Mouse (Mus musculus) midbrain, postnatal 0 days (tissue): ENCODE measurements at regions not wholly inside any gene's neighbourhood (a gene's known extent, or its start where the extent isn't known, plus 50 kb on each side); places are given as distances from the start of the nearest gene placed in this dataset.

Experiments used
- ATAC-seq: fragments of 200-750 bp; cut with Nextera tagmentation; 2 replicates; pipeline ENCODE4 v1.8.0; 2017; ENCODE audit warnings: moderate number of reproducible peaks, mild to moderate bottlenecking, moderate TSS enrichment, moderate library complexity; ENCODE audit not compliant: low FRiP score
- DNase-seq: peaks from one replicate; pipeline ENCODE4 v3.0.0-alpha.2; 2015; ENCODE audit warnings: low spot score
- H3K27ac ChIP-seq: fragments of 300-500 bp; sonication (generic); 2 replicates; pipeline ENCODE4 v1.5.1; 2014; ENCODE audit warnings: low read depth, mild to moderate bottlenecking, low read length, mixed read lengths
- H3K27me3 ChIP-seq: fragments of 300-500 bp; sonication (generic); 2 replicates; pipeline ENCODE4 v1.6.1; 2014; ENCODE audit warnings: low read length, control low read depth, mixed read lengths; ENCODE audit not compliant: insufficient read depth
- H3K36me3 ChIP-seq: fragments of 300-500 bp; sonication (generic); 2 replicates; pipeline ENCODE4 v1.6.1; 2014; ENCODE audit warnings: low read length, control low read depth, mixed read lengths; ENCODE audit not compliant: insufficient read depth
- H3K4me1 ChIP-seq: fragments of 300-500 bp; sonication (generic); 2 replicates; pipeline ENCODE4 v1.6.1; 2014; ENCODE audit warnings: mild to moderate bottlenecking, control low read depth, antibody characterized with exemption, low read length, mixed read lengths; ENCODE audit not compliant: insufficient read depth
- H3K4me2 ChIP-seq: fragments of 300-500 bp; sonication (generic); 2 replicates; pipeline ENCODE4 v1.6.1; 2014; ENCODE audit warnings: low read depth, mild to moderate bottlenecking, low read length, mixed read lengths; ENCODE audit not compliant: poor library complexity, severe bottlenecking
- H3K4me3 ChIP-seq: fragments of 300-500 bp; sonication (generic); 2 replicates; pipeline ENCODE4 v1.5.1; 2014; ENCODE audit warnings: low read depth, mild to moderate bottlenecking, low read length, moderate library complexity
- H3K9ac ChIP-seq: fragments of 300-500 bp; sonication (generic); replicated peaks from 2 replicates; pipeline ENCODE4 v1.6.1; 2014; ENCODE audit warnings: mild to moderate bottlenecking, low read length, moderate library complexity, mixed read lengths; ENCODE audit not compliant: poor library complexity, severe bottlenecking
- H3K9me3 ChIP-seq: fragments of 300-500 bp; sonication (generic); 2 replicates; pipeline ENCODE4 v1.6.1; 2016; ENCODE audit warnings: low read length, control low read depth
- CTCF ChIP-seq: IDR thresholded peaks from 2 replicates; pipeline ENCODE4 v1.5.1; 2016; ENCODE audit warnings: antibody characterized with exemption, mild to moderate bottlenecking
- WGBS: fragments of 180-500 bp; shearing (Covaris S2); extraction: QIAGEN DNeasy Blood & Tissue Kit; methylation state at CpG from one replicate; pipeline ENCODE4 v1.1.7; 2014; 5-methylcytosine and 5-hydroxymethylcytosine counted together

DNA sequence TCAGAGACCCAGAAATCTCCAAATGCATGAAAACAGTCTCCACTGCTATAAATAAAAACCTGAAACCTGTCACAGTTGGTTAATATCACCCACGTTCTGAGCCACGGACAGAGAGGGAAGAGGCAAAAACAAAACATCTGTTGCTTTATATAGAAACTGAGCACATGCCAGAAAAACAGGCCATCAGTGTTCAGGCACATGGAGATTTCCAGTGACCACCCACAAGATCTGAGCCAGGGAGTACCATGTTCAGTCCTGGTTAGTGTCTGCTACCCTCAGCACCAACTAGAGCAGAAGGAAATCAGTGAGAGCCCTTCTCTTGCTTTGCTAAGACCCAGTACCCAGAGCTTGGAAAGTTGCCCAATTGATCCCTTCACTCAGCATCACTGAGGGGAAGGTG is 75.7 kb upstream of the Arhgap11a start:
- Histone ChIP-seq H3K27ac (no peak overlapping the region), H3K4me3 (no peak overlapping the region), H3K9ac (no peak overlapping the region), H3K36me3 (no peaks in the 10 kb centered on the region), H3K4me1 (no peaks in the 10 kb centered on the region), H3K27me3 (no peaks in the 10 kb centered on the region), H3K4me2 (no peak overlapping the region), H3K9me3 (no peaks in the 10 kb centered on the region)
- TF ChIP-seq CTCF, result no peak
- ATAC-seq (no peak), DNase-seq (peak; percentile 26)
- WGBS, result 60% methylated on average over 2 of the region's 2 CpGs

DNA sequence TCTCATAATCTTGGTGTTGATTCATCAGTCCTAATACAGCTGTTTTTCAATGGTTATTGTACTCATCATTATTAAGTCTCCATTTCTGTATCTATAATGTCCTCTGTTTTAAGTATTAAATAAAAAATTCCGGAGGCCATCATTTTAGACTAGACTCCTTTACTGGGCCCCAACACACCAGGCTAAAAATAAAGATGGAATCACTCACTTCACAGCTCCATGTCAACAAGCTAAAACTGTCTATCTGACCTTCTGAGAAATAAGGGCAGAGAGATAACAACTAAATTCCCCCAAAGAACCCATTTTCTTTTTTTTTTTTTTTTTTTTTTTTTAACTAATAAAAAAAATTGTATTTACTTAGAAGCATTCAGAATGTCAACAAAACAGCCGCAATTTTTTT is 70.5 kb upstream of the Arhgap11a start:
- Histone ChIP-seq H3K9ac (no peak overlapping the region), H3K27me3 (no peaks in the 10 kb centered on the region), H3K4me2 (no peak overlapping the region), H3K27ac (no peak overlapping the region), H3K4me3 (no peak overlapping the region), H3K4me1 (no peaks in the 10 kb centered on the region), H3K36me3 (no peaks in the 10 kb centered on the region), H3K9me3 (no peaks in the 10 kb centered on the region)
- 94% methylated on average over 1 of the region's 2 CpGs for WGBS
- no peak for DNase-seq
- no peak for ATAC-seq
- TF ChIP-seq CTCF, result no peak

DNA sequence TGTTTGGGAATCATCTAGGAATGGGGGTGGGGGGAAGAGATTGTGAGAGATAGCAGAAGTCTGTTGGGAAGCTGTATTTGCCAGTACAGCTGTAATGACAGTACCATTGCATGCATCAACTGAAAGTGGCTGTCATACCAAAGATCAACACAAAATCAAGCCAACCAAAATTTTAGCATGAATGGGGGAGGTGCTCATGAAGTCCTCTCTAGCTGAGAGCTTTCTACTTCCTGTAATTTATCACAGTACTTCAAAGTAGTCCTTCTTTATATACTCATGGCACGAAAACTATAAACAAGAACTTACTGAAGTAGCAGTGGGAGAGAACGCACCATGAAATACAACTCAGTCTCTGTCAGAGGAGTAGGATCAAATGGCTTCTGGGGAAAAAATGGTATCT is 65.8 kb upstream of the Arhgap11a start:
- Histone ChIP-seq H3K9ac (no peak overlapping the region), H3K4me3 (no peak overlapping the region), H3K9me3 (no peaks in the 10 kb centered on the region), H3K27me3 (no peaks in the 10 kb centered on the region), H3K4me2 (no peak overlapping the region), H3K4me1 (peaks cover 3% of the 10 kb centered on the region; the same call in 1 of the 2 replicates), H3K27ac (no peak overlapping the region), H3K36me3 (no peaks in the 10 kb centered on the region)
- DNase-seq (no peak), ATAC-seq (no peak)
- TF ChIP-seq CTCF, result no peak
- WGBS, result 90% methylated on average over 2 of the region's 2 CpGs

DNA sequence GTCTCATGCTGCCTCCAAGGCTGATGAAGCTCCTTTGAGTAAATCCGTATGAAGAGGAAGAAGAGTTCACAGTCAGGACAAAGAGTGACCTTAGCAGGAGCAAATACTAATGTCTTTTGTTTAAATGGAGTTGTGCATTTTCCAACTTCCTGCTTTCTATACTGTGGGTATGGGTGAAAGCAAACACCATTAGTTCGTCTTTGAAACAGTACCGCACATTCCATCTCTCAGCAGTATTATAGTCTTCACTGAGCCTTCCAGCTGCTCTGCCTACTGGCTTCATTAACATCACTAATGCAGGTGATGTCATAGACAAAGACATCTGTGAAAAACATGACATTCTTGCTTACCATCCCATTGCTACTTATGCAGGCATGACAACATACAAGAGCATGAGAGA is 62.7 kb upstream of the Arhgap11a start:
- Histone ChIP-seq H3K4me1 (peaks cover 3% of the 10 kb centered on the region; the same call in 1 of the 2 replicates), H3K4me2 (no peak overlapping the region), H3K36me3 (no peaks in the 10 kb centered on the region), H3K27me3 (no peaks in the 10 kb centered on the region), H3K4me3 (no peak overlapping the region), H3K9ac (no peak overlapping the region), H3K27ac (no peak overlapping the region), H3K9me3 (no peaks in the 10 kb centered on the region)
- 55% methylated on average over 3 of the region's 3 CpGs for WGBS
- ATAC-seq, result no peak
- no peak for TF ChIP-seq CTCF
- DNase-seq, result no peak

DNA sequence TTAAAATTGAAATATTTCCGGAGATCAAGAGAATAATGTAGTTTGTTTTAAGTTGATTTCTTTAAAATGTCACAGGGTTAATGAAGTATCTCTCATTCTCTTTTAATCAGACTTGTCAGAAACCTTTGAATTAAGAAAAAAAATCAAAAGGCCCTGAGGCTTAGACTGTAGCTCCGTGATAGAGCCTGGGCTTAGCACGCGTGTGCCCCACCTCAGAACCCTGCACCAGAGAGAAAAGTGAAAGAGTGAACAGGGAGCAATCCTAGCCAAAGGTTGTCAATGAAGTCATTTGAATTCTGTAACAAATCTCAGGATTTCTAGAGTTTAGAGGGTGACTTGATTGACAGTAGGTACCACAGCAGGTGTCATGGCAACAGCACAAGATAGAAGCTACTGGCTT is 61.0 kb upstream of the Arhgap11a start:
- no peak for TF ChIP-seq CTCF
- H3K4me2 ChIP-seq, result no peak overlapping the region
- H3K27me3 ChIP-seq, result no peaks in the 10 kb centered on the region
- 46% methylated on average over 4 of the region's 4 CpGs for WGBS
- H3K27ac ChIP-seq, result no peak overlapping the region
- no peak overlapping the region for H3K4me3 ChIP-seq
- H3K36me3 ChIP-seq, result no peaks in the 10 kb centered on the region
- ATAC-seq (peak; percentile 60; the same call in 1 of the 2 replicates), DNase-seq (no peak)
- H3K4me1 ChIP-seq, result peaks cover 3% of the 10 kb centered on the region; the same call in 1 of the 2 replicates
- no peak overlapping the region for H3K9ac ChIP-seq
- H3K9me3 ChIP-seq, result no peaks in the 10 kb centered on the region

DNA sequence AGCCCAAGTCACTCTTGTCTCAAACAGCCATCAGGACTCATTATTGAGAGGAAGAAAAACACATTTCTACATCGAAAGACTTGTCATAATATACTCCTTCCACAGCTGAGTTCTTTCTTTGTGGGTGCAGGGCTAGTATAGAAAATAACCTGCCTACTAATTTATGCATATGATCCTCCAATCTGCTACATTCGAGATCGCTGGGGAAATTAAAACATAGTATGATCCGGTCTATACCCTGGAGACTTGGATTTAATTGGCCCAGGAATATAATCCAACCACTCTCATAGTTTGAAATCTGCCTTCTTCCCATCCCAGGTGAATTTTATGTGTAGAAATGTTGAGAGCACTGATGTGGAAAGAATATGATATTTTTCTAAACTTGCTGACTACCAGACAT is 60.2 kb upstream of the Arhgap11a start:
- ATAC-seq, result no peak
- no peak overlapping the region for H3K4me2 ChIP-seq
- peaks cover 3% of the 10 kb centered on the region; the same call in 1 of the 2 replicates for H3K4me1 ChIP-seq
- DNase-seq, result peak; percentile 8
- no peaks in the 10 kb centered on the region for H3K9me3 ChIP-seq
- H3K4me3 ChIP-seq, result no peak overlapping the region
- no peak overlapping the region for H3K9ac ChIP-seq
- TF ChIP-seq CTCF, result no peak
- no peak overlapping the region for H3K27ac ChIP-seq
- H3K27me3 ChIP-seq, result no peaks in the 10 kb centered on the region
- WGBS, result 48% methylated on average over 4 of the region's 4 CpGs
- no peaks in the 10 kb centered on the region for H3K36me3 ChIP-seq

DNA sequence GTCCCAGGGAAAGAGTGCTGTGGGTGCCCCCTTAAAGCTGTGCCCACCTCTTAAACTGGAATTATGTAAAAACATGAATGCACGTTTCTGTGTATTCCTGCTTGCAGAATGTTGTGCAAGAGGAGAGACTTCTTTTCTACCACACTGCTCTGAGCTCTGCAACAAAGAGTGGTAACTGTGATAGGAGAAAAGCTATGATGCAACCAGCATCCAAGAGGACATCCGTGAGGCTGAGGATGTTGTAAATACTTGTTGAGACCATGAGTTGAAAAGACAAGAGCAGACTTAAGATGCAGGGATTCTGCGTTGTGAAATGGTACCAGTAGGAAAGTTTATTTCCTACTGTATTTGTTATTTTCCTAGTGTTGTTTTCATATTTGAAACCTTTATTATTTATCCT is 56.0 kb upstream of the Arhgap11a start:
- Histone ChIP-seq H3K9ac (no peak overlapping the region), H3K9me3 (no peaks in the 10 kb centered on the region), H3K27me3 (no peaks in the 10 kb centered on the region), H3K4me3 (no peak overlapping the region), H3K36me3 (no peaks in the 10 kb centered on the region), H3K4me2 (no peak overlapping the region), H3K4me1 (no peaks in the 10 kb centered on the region), H3K27ac (no peak overlapping the region)
- no peak for DNase-seq
- ATAC-seq, result no peak
- TF ChIP-seq CTCF, result no peak
- 81% methylated on average over 3 of the region's 3 CpGs for WGBS
